Mouse (Mus musculus): Measurements from ENCODE around the gene Gm10842.
"Not testable (repeated sequence)": the region's sequence is repeated elsewhere in the genome, so short reads cannot be mapped to it uniquely, and the experiment has no call there.

Gm10842 gene

GRCm38 (mm10) chr11:105146593-105146992 lies at the start of gene Gm10842:
Gm10842 (plus strand) TSS chr11:105146893.
- DNase-seq (ENCODE audit: low spot score): no peak

- DNase-seq (ENCODE audit: low spot score): not testable (repeated sequence)
Measured at GRCm38 (mm10) chr11:105112448-105112847, 34.2 kb upstream of the Gm10842 start.

- no peak for DNase-seq (ENCODE audit: low spot score)
Measured at GRCm38 (mm10) chr11:105117814-105118213, 28.9 kb upstream of the Gm10842 start.

- DNase-seq (ENCODE audit: low spot score): no peak
Measured at GRCm38 (mm10) chr11:105120551-105121061, 26.1 kb upstream of the Gm10842 start.

GRCm38 (mm10) chr11:105121792-105122191 lies 24.9 kb upstream of the Gm10842 start:
- not testable (repeated sequence) for DNase-seq (ENCODE audit: low spot score)

GRCm38 (mm10) chr11:105123986-105124385 lies 22.7 kb upstream of the Gm10842 start:
- DNase-seq (ENCODE audit: low spot score): no peak

- peak; percentile 60 for DNase-seq (ENCODE audit: low spot score)
Measured at GRCm38 (mm10) chr11:105125735-105126519, 20.8 kb upstream of the Gm10842 start, which contains the start of gene Mettl2. Mettl2 (plus strand) TSS chr11:105126425.

GRCm38 (mm10) chr11:105126520-105127029 lies 20.1 kb upstream of the Gm10842 start:
- DNase-seq (ENCODE audit: low spot score): peak; percentile 13

- DNase-seq (ENCODE audit: low spot score): no peak
Measured at GRCm38 (mm10) chr11:105135692-105136091, 11.0 kb upstream of the Gm10842 start.

GRCm38 (mm10) chr11:105137255-105137654 lies 9.4 kb upstream of the Gm10842 start:
- DNase-seq (ENCODE audit: low spot score): not testable (repeated sequence)

- DNase-seq (ENCODE audit: low spot score): not testable (repeated sequence)
Measured at GRCm38 (mm10) chr11:105140512-105140911, 6.2 kb upstream of the Gm10842 start.

GRCm38 (mm10) chr11:105141115-105141514 lies 5.6 kb upstream of the Gm10842 start:
- DNase-seq (ENCODE audit: low spot score): no peak

GRCm38 (mm10) chr11:105143564-105143963 lies 3.1 kb upstream of the Gm10842 start:
- no peak for DNase-seq (ENCODE audit: low spot score)

GRCm38 (mm10) chr11:105144084-105144483 lies 2.6 kb upstream of the Gm10842 start:
- no peak for DNase-seq (ENCODE audit: low spot score)

- no peak for DNase-seq (ENCODE audit: low spot score)
Measured at GRCm38 (mm10) chr11:105144508-105145210, 2.0 kb upstream of the Gm10842 start.

GRCm38 (mm10) chr11:105145211-105145610 lies 1.5 kb upstream of the Gm10842 start:
- no peak for DNase-seq (ENCODE audit: low spot score)

- no peak for DNase-seq (ENCODE audit: low spot score)
Measured at GRCm38 (mm10) chr11:105149353-105149752, 2.7 kb downstream of the Gm10842 start.

- DNase-seq (ENCODE audit: low spot score): no peak
Measured at GRCm38 (mm10) chr11:105149766-105150165, 3.1 kb downstream of the Gm10842 start.

- DNase-seq (ENCODE audit: low spot score): no peak
Measured at GRCm38 (mm10) chr11:105150691-105151090, 4.0 kb downstream of the Gm10842 start.

- DNase-seq (ENCODE audit: low spot score): no peak
Measured at GRCm38 (mm10) chr11:105151226-105152016, 4.7 kb downstream of the Gm10842 start.

- no peak for DNase-seq (ENCODE audit: low spot score)
Measured at GRCm38 (mm10) chr11:105152017-105152300, 5.3 kb downstream of the Gm10842 start.

- no peak for DNase-seq (ENCODE audit: low spot score)
Measured at GRCm38 (mm10) chr11:105152357-105152899, 5.7 kb downstream of the Gm10842 start.
